Mouse (Mus musculus) limb, embryonic 13.5 days (tissue): ENCODE measurements around the gene Heg1. TPM values are rescaled to one million over a fixed set of nuclear protein-coding genes. Genes with fewer than 3 reads are reported as not detected.

ENCODE experiments used
- ATAC-seq: fragments of 200-750 bp; cut with Nextera tagmentation; 2 replicates; pipeline ENCODE4 v1.8.0; 2017; ENCODE audit warnings: low read depth, moderate number of reproducible peaks, moderate TSS enrichment; ENCODE audit not compliant: low FRiP score
- H3K27ac ChIP-seq: fragments of 300-500 bp; sonication (generic); 2 replicates; pipeline ENCODE4 v1.5.1; 2015; ENCODE audit warnings: inconsistent platforms, mild to moderate bottlenecking, moderate library complexity
- H3K27me3 ChIP-seq: fragments of 300-500 bp; sonication (generic); 2 replicates; pipeline ENCODE4 v1.6.1; 2015; ENCODE audit warnings: mild to moderate bottlenecking, inconsistent platforms
- H3K36me3 ChIP-seq: fragments of 300-500 bp; sonication (generic); 2 replicates; pipeline ENCODE4 v1.6.1; 2015; ENCODE audit warnings: inconsistent platforms, mild to moderate bottlenecking, moderate library complexity
- H3K4me1 ChIP-seq: fragments of 300-500 bp; sonication (generic); 2 replicates; pipeline ENCODE4 v1.6.1; 2015; ENCODE audit warnings: inconsistent platforms
- H3K4me2 ChIP-seq: fragments of 300-500 bp; sonication (generic); replicated peaks from 2 replicates; pipeline ENCODE4 v1.6.1; 2015; ENCODE audit warnings: inconsistent platforms, mild to moderate bottlenecking, moderate library complexity
- H3K4me3 ChIP-seq: fragments of 300-500 bp; sonication (generic); 2 replicates; pipeline ENCODE4 v1.5.1; 2015; ENCODE audit warnings: moderate library complexity, mild to moderate bottlenecking, inconsistent platforms
- H3K9ac ChIP-seq: fragments of 300-500 bp; sonication (generic); 2 replicates; pipeline ENCODE4 v1.6.1; 2015; ENCODE audit warnings: mild to moderate bottlenecking, inconsistent platforms
- H3K9me3 ChIP-seq: fragments of 300-500 bp; sonication (generic); 2 replicates; pipeline ENCODE4 v1.6.1; 2016; ENCODE audit warnings: inconsistent platforms
- WGBS: fragments of 180-500 bp; shearing (Covaris S2); methylation state at CpG from one replicate; pipeline ENCODE4 v1.1.7; 2015; 5-methylcytosine and 5-hydroxymethylcytosine counted together
- polyA plus RNA-seq: library from polyadenylated mRNA; unstranded; fragments of >200 nt; fragmentation: Nextera tagmentation; extraction: Ambion mirVana; gene quantifications from 2 replicates; pipeline ENCODE4 v1.2.1, GENCODE M21; 2015

Heg1 gene
- polyA plus RNA-seq, 1 experiment from 2014 or later: 16.0 TPM

GRCm38 (mm10) chr16:33793846-33794791 is 109.9 kb downstream of the Heg1 start, which contains the start of gene Muc13:
Gene Muc13 (plus strand): TSS chr16:33794037.
- Histone ChIP-seq H3K4me2 (no peak within 1 kb of the TSS), H3K27ac (no peak within 1 kb of the TSS), H3K4me3 (no peak within 1 kb of the TSS), H3K4me1 (no peaks in the 10 kb centered on the region), H3K9ac (no peak within 1 kb of the TSS), H3K36me3 (no peaks in the 10 kb centered on the region), H3K9me3 (no peaks in the 10 kb centered on the region), H3K27me3 (no peaks in the 10 kb centered on the region)
- ATAC-seq: no peak
- 86% methylated on average over 10 of the region's 10 CpGs for WGBS

GRCm38 (mm10) chr16:33795106-33795505 is 110.9 kb downstream of the Heg1 start:
- Histone ChIP-seq H3K9ac (no peak overlapping the region), H3K27ac (no peak overlapping the region), H3K4me1 (no peaks in the 10 kb centered on the region), H3K4me2 (no peak overlapping the region), H3K27me3 (no peaks in the 10 kb centered on the region), H3K9me3 (no peaks in the 10 kb centered on the region), H3K36me3 (no peaks in the 10 kb centered on the region), H3K4me3 (no peak overlapping the region)
- no peak for ATAC-seq
- WGBS: 73% methylated on average over 4 of the region's 4 CpGs

GRCm38 (mm10) chr16:33795887-33796286 is 111.7 kb downstream of the Heg1 start:
- Histone ChIP-seq H3K4me3 (no peak overlapping the region), H3K36me3 (no peaks in the 10 kb centered on the region), H3K9ac (no peak overlapping the region), H3K4me2 (no peak overlapping the region), H3K27ac (no peak overlapping the region), H3K4me1 (no peaks in the 10 kb centered on the region), H3K27me3 (no peaks in the 10 kb centered on the region), H3K9me3 (no peaks in the 10 kb centered on the region)
- WGBS: 89% methylated on average over 6 of the region's 6 CpGs
- no peak for ATAC-seq

GRCm38 (mm10) chr16:33796756-33797155 is 112.6 kb downstream of the Heg1 start:
- Histone ChIP-seq H3K4me1 (no peaks in the 10 kb centered on the region), H3K27ac (no peak overlapping the region), H3K36me3 (no peaks in the 10 kb centered on the region), H3K27me3 (no peaks in the 10 kb centered on the region), H3K4me3 (no peak overlapping the region), H3K9me3 (no peaks in the 10 kb centered on the region), H3K4me2 (no peak overlapping the region), H3K9ac (no peak overlapping the region)
- 85% methylated on average over 3 of the region's 3 CpGs for WGBS
- no peak for ATAC-seq

GRCm38 (mm10) chr16:33797860-33798259 is 113.7 kb downstream of the Heg1 start:
- H3K4me2 ChIP-seq: no peak overlapping the region
- H3K9me3 ChIP-seq: no peaks in the 10 kb centered on the region
- H3K9ac ChIP-seq: no peak overlapping the region
- WGBS: 41% methylated on average over 5 of the region's 5 CpGs
- no peaks in the 10 kb centered on the region for H3K4me1 ChIP-seq
- ATAC-seq: no peak
- H3K4me3 ChIP-seq: no peak overlapping the region
- H3K27me3 ChIP-seq: no peaks in the 10 kb centered on the region
- H3K36me3 ChIP-seq: no peaks in the 10 kb centered on the region
- no peak overlapping the region for H3K27ac ChIP-seq

GRCm38 (mm10) chr16:33810002-33810401 is 125.8 kb downstream of the Heg1 start:
- Histone ChIP-seq H3K4me3 (no peak overlapping the region), H3K9ac (no peak overlapping the region), H3K27ac (no peak overlapping the region), H3K4me1 (no peaks in the 10 kb centered on the region), H3K9me3 (no peaks in the 10 kb centered on the region), H3K27me3 (no peaks in the 10 kb centered on the region), H3K4me2 (no peak overlapping the region), H3K36me3 (no peaks in the 10 kb centered on the region)
- no peak for ATAC-seq
- 77% methylated on average over 3 of the region's 3 CpGs for WGBS

- no peaks in the 10 kb centered on the region for H3K9me3 ChIP-seq
- ATAC-seq: no peak
- H3K9ac ChIP-seq: no peak overlapping the region
- no peaks in the 10 kb centered on the region for H3K36me3 ChIP-seq
- H3K27me3 ChIP-seq: peaks cover 10% of the 10 kb centered on the region
- WGBS: 88% methylated on average over 7 of the region's 7 CpGs
- H3K4me1 ChIP-seq: peaks cover 6% of the 10 kb centered on the region; the same call in 1 of the 2 replicates
- no peak overlapping the region for H3K4me3 ChIP-seq
- H3K4me2 ChIP-seq: no peak overlapping the region
- H3K27ac ChIP-seq: no peak overlapping the region
Observed at GRCm38 (mm10) chr16:33818413-33819165, 134.4 kb downstream of the Heg1 start.

- Histone ChIP-seq H3K4me3 (no peak overlapping the region), H3K9me3 (no peaks in the 10 kb centered on the region), H3K4me2 (no peak overlapping the region), H3K36me3 (no peaks in the 10 kb centered on the region), H3K27me3 (peaks cover 10% of the 10 kb centered on the region), H3K9ac (no peak overlapping the region), H3K27ac (no peak overlapping the region), H3K4me1 (peaks cover 6% of the 10 kb centered on the region; the same call in 1 of the 2 replicates)
- no peak; the same call in 1 of the 2 replicates for ATAC-seq
- WGBS: 21% methylated on average over 17 of the region's 17 CpGs
Observed at GRCm38 (mm10) chr16:33820269-33821178, 136.4 kb downstream of the Heg1 start.

Other genes with a start within 250 kb of the Heg1 start
- 0.93 and 0.97 TPM in 2 replicates for gene Slc12a8, start 167.0 kb upstream of the Heg1 start, polyA plus RNA-seq
- 0.06 and 0.22 TPM in 2 replicates for gene Muc13, start 109.7 kb downstream of the Heg1 start, polyA plus RNA-seq
- gene Itgb5, start 145.3 kb downstream of the Heg1 start, polyA plus RNA-seq: 59.6 and 61.0 TPM in 2 replicates